ENCODE assay signal across 8 mouse cellular contexts in genomic region chr6:119479343-119479875, GRCm38 (mm10). TPM values are rescaled to one million over a fixed set of nuclear protein-coding genes. Genes with fewer than 3 reads are reported as not detected.
A peak's percentile ranks its signal among the peaks of the same experiment; 100 is the strongest.
DNase-seq lines count a peak whose midpoint lies in the region; ATAC-seq and TF ChIP-seq lines count a peak whose summit lies in the region.

Gene Fbxl14, plus strand, starts transcription at chr6:119479668.

- intact Hi-C loops in heart, postnatal 10 days (cut with DNase I), result loop anchor here (2.0 kb wide), 1 partner anchor 29 kb away; no protein-coding TSS in a partner anchor

- DNase-seq in CD4-positive, CD25-positive, alpha-beta regulatory T cell, adult 2 months (ENCODE audit: low read depth, low spot score), result peak; percentile 80
- peak; percentile 64 for DNase-seq in G1E (ENCODE audit: low spot score)
- peak in 1 of 2 experiments; percentile 53 for DNase-seq in heart, postnatal 10 days
- no peak for DNase-seq in layer of hippocampus, adult 8-10 months (ENCODE audit: low spot score in 2 of 2)
- peak; percentile 76 for DNase-seq in lung, postnatal 0 days (ENCODE audit: low spot score)
- DNase-seq in stomach, postnatal 0 days (ENCODE audit: low spot score), result no peak
- DNase-seq in frontal cortex, postnatal 25 days (ENCODE audit: low spot score in 2 of 2), result no peak

- H3K4me1 ChIP-seq in G1E (ENCODE audit: insufficient read depth, low read depth, low read length), result peaks cover 50% of the 10 kb centered on the region
- peaks cover 58% of the 10 kb centered on the region for H3K4me1 ChIP-seq in erythroblast, embryonic 14.5 days (ENCODE audit: control insufficient read depth)
- H3K4me1 ChIP-seq in lung, postnatal 0 days (ENCODE audit: insufficient read depth, low read depth, low read length), result peaks cover 22% of the 10 kb centered on the region; the same call in 1 of the 2 replicates
- peaks cover 14% of the 10 kb centered on the region; the same call in 1 of the 2 replicates for H3K4me1 ChIP-seq in stomach, postnatal 0 days (replicated peaks; ENCODE audit: control insufficient read depth, insufficient read depth)

- no peaks in the 10 kb centered on the region for H3K27me3 ChIP-seq in G1E (ENCODE audit: insufficient read depth, low read length)
- no peaks in the 10 kb centered on the region for H3K27me3 ChIP-seq in erythroblast, embryonic 14.5 days (ENCODE audit: control insufficient read depth)
- no peaks in the 10 kb centered on the region for H3K27me3 ChIP-seq in lung, postnatal 0 days (replicated peaks; ENCODE audit: insufficient read depth, low read length)
- no peaks in the 10 kb centered on the region for H3K27me3 ChIP-seq in stomach, postnatal 0 days (ENCODE audit: control insufficient read depth, insufficient read depth, low read length)

- H3K4me2 ChIP-seq in lung, postnatal 0 days (replicated peaks; ENCODE audit: low read depth, low read length), result peak within 1 kb of the TSS; percentile 97
- H3K4me2 ChIP-seq in stomach, postnatal 0 days (replicated peaks; ENCODE audit: low read depth), result peak within 1 kb of the TSS; percentile 85

- no peak for TF ChIP-seq EP300 in lung, postnatal 0 days (IDR thresholded peaks at IDR 0.05)
- TF ChIP-seq EP300 in stomach, postnatal 0 days (optimal IDR thresholded peaks at IDR 0.05), result no peak

- H3K27ac ChIP-seq in lung, postnatal 0 days (ENCODE audit: low read length), result peak within 1 kb of the TSS; percentile 99
- peak within 1 kb of the TSS; percentile 99 for H3K27ac ChIP-seq in stomach, postnatal 0 days (replicated peaks)

- peak within 1 kb of the TSS; percentile 99 for H3K4me3 ChIP-seq in G1E (ENCODE audit: low read depth, low read length)
- peak within 1 kb of the TSS; percentile 78 for H3K4me3 ChIP-seq in erythroblast, embryonic 14.5 days (replicated peaks)
- peak within 1 kb of the TSS; percentile 81 for H3K4me3 ChIP-seq in lung, postnatal 0 days (ENCODE audit: low read depth, low read length)
- H3K4me3 ChIP-seq in stomach, postnatal 0 days (ENCODE audit: low read depth, low read length), result peak within 1 kb of the TSS; percentile 74

- H3K36me3 ChIP-seq in G1E (replicated peaks), result peaks cover 33% of the 10 kb centered on the region
- peaks cover 23% of the 10 kb centered on the region for H3K36me3 ChIP-seq in erythroblast, embryonic 14.5 days (ENCODE audit: control insufficient read depth)
- H3K36me3 ChIP-seq in lung, postnatal 0 days (ENCODE audit: insufficient read depth, low read length), result no peaks in the 10 kb centered on the region
- H3K36me3 ChIP-seq in stomach, postnatal 0 days (ENCODE audit: control insufficient read depth, insufficient read depth, low read length), result no peaks in the 10 kb centered on the region; the same call in 1 of the 2 replicates

- no peaks in the 10 kb centered on the region for H3K9me3 ChIP-seq in G1E (replicated peaks)
- H3K9me3 ChIP-seq in erythroblast, embryonic 14.5 days (ENCODE audit: control insufficient read depth, low read length), result no peaks in the 10 kb centered on the region
- H3K9me3 ChIP-seq in lung, postnatal 0 days (ENCODE audit: low read length), result no peaks in the 10 kb centered on the region
- no peaks in the 10 kb centered on the region for H3K9me3 ChIP-seq in stomach, postnatal 0 days (ENCODE audit: control insufficient read depth, low read length)

- peak within 1 kb of the TSS; percentile 72 for H3K9ac ChIP-seq in lung, postnatal 0 days (replicated peaks; ENCODE audit: low read depth)
- H3K9ac ChIP-seq in stomach, postnatal 0 days (ENCODE audit: low read length), result peak within 1 kb of the TSS; percentile 94

- no peak for TF ChIP-seq CTCF in G1E (IDR thresholded peaks at IDR 0.05; ENCODE audit: low read depth, low read length)
- no peak for TF ChIP-seq CTCF in lung, postnatal 0 days (IDR thresholded peaks at IDR 0.05)
- TF ChIP-seq CTCF in stomach, postnatal 0 days (IDR thresholded peaks at IDR 0.05; ENCODE audit: low read depth), result no peak

- 0% methylated on average over 7 of the region's 101 CpGs for WGBS in lung, postnatal 0 days
- under 1% methylated on average over 29 of the region's 101 CpGs for WGBS in stomach, postnatal 0 days

- ATAC-seq in G1E (ENCODE audit: extremely low read depth, insufficient number of reproducible peaks, low FRiP score, poor library complexity, severe bottlenecking), result no peak
- peak; percentile 82 for ATAC-seq in lung, postnatal 0 days
- ATAC-seq in stomach, postnatal 0 days (ENCODE audit: low FRiP score, low TSS enrichment), result peak; percentile 90

RNA-seq across cellular contexts. Expression of gene Fbxl14, which starts in this region (rescaled TPM):
- total RNA-seq in G1E (2014; fragmentation: Nextera tagmentation) (69.2 and 81.1 TPM in 2 replicates), G1E (2017) (48.6 and 50.8 TPM in 2 replicates)
- polyA plus RNA-seq in G1E (2012), result 71.3 and 74.2 TPM in 2 replicates
- polyA plus RNA-seq in erythroblast, embryonic 14.5 days (2012), result 1.0 TPM in 2 replicates
- total RNA-seq in heart, postnatal 10 days (2021), result 10 to 100 TPM; 19.5 to 20.0 TPM
- total RNA-seq in layer of hippocampus, adult 8-10 months (2022), result 10 to 100 TPM; 33.2 to 34.0 (median 33.8) TPM
- polyA plus RNA-seq in lung, postnatal 0 days (2015; fragmentation: Nextera tagmentation; extraction: Ambion mirVana), result 3.9 and 4.5 TPM in 2 replicates
- 2.9 TPM in 2 replicates for polyA plus RNA-seq in stomach, postnatal 0 days (2015; fragmentation: Nextera tagmentation; extraction: Ambion mirVana)

Comparison
In these comparisons a context has a peak if more than half of its experiments do, and no peak if none do; other contexts are left out.
1. RNA of gene Fbxl14 (polyA plus RNA-seq): 71.3 to 74.2 TPM in G1E; 3.9 to 4.5 TPM in lung, postnatal 0 days, 2.9 TPM in stomach, postnatal 0 days and 1.0 TPM in erythroblast, embryonic 14.5 days; every median in the first group is over 10 times any median in the second.
2. DNase-seq: peak in CD4-positive, CD25-positive, alpha-beta regulatory T cell, adult 2 months (single experiment), G1E (single experiment) and lung, postnatal 0 days (single experiment); none in layer of hippocampus, adult 8-10 months (0 of 2), stomach, postnatal 0 days (single experiment) and frontal cortex, postnatal 25 days (0 of 2).
3. Peak in every context shown above with its lines, with median percentiles within 50 percentile points of each other: H3K4me3 ChIP-seq.